Mouse (Mus musculus) midbrain, embryonic 15.5 days (tissue): Measurements from ENCODE around the gene Hadh. TPM values are rescaled to one million over a fixed set of nuclear protein-coding genes. Genes with fewer than 3 reads are reported as not detected.

Experiments used
- ATAC-seq: fragments of 200-750 bp; cut with Nextera tagmentation; replicated peaks from 2 replicates; pipeline ENCODE4 v1.8.0; 2017; ENCODE audit warnings: moderate TSS enrichment
- H3K27ac ChIP-seq: fragments of 300-500 bp; sonication (generic); 2 replicates; pipeline ENCODE4 v1.5.1; 2015; ENCODE audit warnings: mild to moderate bottlenecking, inconsistent platforms
- H3K27me3 ChIP-seq: fragments of 300-500 bp; sonication (generic); replicated peaks from 2 replicates; pipeline ENCODE4 v1.6.1; 2015; ENCODE audit warnings: inconsistent platforms
- H3K36me3 ChIP-seq: fragments of 300-500 bp; sonication (generic); replicated peaks from 2 replicates; pipeline ENCODE4 v1.6.1; 2015; ENCODE audit warnings: inconsistent platforms
- H3K4me1 ChIP-seq: fragments of 300-500 bp; sonication (generic); 2 replicates; pipeline ENCODE4 v1.6.1; 2015; ENCODE audit warnings: inconsistent platforms
- H3K4me2 ChIP-seq: fragments of 300-500 bp; sonication (generic); 2 replicates; pipeline ENCODE4 v1.6.1; 2015; ENCODE audit warnings: inconsistent platforms, mild to moderate bottlenecking, moderate library complexity
- H3K4me3 ChIP-seq: fragments of 300-500 bp; sonication (generic); 2 replicates; pipeline ENCODE4 v1.5.1; 2015; ENCODE audit warnings: mild to moderate bottlenecking, inconsistent platforms
- H3K9ac ChIP-seq: fragments of 300-500 bp; sonication (generic); 2 replicates; pipeline ENCODE4 v1.6.1; 2015; ENCODE audit warnings: mild to moderate bottlenecking, inconsistent platforms
- H3K9me3 ChIP-seq: fragments of 300-500 bp; sonication (generic); 2 replicates; pipeline ENCODE4 v1.6.1; 2016; ENCODE audit warnings: inconsistent platforms
- WGBS: fragments of 180-500 bp; shearing (Covaris S2); methylation state at CpG from one replicate; pipeline ENCODE4 v1.1.7; 2015; ENCODE audit warnings: mixed read lengths; 5-methylcytosine and 5-hydroxymethylcytosine counted together
- polyA plus RNA-seq: library from polyadenylated mRNA; unstranded; fragments of >200 nt; fragmentation: Nextera tagmentation; extraction: Ambion mirVana; gene quantifications from 2 replicates; pipeline ENCODE4 v1.2.1, GENCODE M21; 2015

The Hadh gene
- polyA plus RNA-seq, 1 experiment from 2014 or later = 20.8 TPM

DNA sequence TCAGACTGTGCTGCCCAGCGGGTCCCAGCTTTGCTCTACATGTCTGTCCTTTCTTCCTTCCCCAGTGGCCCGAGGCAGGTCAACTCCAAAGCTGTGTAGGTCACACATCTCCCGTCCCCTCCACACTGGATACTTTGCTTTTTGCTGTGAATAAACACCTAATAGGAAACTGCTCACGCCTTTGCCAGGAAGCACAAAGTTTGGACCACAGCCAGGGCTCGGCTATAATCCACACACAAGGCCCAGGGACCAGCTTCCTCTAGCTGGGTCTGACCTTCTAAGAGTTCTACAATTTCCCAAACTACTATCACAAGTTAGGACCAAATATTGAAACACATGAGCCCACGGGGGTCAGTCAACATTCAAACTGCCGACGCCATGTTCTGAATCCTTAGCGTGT, 27.2 kb upstream of the Hadh start:
- 83% methylated on average over 9 of the region's 9 CpGs for WGBS
- H3K27ac ChIP-seq = no peak overlapping the region
- H3K4me2 ChIP-seq = no peak overlapping the region
- H3K9me3 ChIP-seq = no peaks in the 10 kb centered on the region
- no peaks in the 10 kb centered on the region for H3K36me3 ChIP-seq
- H3K9ac ChIP-seq = no peak overlapping the region
- peaks cover 11% of the 10 kb centered on the region for H3K4me1 ChIP-seq
- no peaks in the 10 kb centered on the region; the same call in 1 of the 2 replicates for H3K27me3 ChIP-seq
- H3K4me3 ChIP-seq = no peak overlapping the region
- ATAC-seq = no peak

DNA sequence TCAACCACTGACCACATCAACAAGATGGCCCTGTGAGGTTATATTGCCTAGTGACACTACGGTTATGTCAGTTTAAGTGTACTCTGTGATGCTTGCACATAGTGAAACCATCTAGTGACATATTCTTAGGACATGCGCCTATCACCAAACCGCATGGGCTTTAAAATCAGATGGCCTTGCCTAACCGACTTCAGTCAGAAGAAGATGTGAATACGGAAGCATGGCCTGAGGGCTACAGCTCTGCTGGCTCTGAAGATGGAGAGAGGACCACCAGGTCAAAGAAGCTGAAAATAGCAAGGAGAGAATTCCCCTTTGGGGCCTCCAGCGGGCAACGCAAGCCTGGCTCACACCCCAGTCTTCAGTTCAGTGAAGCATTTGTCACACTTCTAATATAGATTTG, 25.0 kb upstream of the Hadh start:
- Histone ChIP-seq H3K36me3 (no peaks in the 10 kb centered on the region), H3K4me2 (no peak overlapping the region), H3K4me1 (peaks cover 7% of the 10 kb centered on the region), H3K9me3 (no peaks in the 10 kb centered on the region), H3K27ac (no peak overlapping the region), H3K27me3 (no peaks in the 10 kb centered on the region; the same call in 1 of the 2 replicates), H3K4me3 (no peak overlapping the region), H3K9ac (no peak overlapping the region)
- 90% methylated on average over 7 of the region's 7 CpGs for WGBS
- no peak for ATAC-seq

DNA sequence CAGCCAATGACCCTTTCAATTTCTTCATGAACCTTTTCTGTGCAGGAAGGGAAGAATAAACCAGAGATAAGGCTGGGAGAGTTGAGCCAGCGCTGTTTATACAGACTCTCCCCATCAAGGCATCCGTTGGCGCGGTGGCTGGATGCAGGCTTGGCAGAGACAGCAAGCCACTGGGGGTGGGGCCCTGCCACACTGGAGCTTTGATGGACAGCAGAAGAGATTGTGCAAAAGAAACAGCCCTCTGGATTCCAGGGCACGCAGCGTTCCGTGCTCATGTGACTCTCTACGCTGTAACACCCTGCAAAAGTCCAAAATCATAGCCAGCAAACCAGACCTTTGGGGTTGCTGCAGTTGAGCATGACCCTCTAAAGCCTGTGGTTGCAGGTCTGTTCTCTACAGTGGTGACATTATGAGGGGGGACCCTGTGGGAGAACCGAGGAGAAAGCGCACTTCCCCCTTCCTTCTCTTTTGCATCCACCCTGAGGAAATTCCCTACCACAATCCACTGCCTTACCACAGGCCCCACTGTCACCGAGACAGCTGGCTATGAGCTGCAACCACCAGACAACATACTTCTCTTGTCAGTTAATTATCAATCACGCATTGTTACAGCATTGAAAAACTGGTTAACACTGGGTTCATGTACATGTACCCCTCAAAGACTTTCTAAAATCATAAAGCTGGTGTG, 23.8 kb upstream of the Hadh start:
- H3K4me1 ChIP-seq = no peaks in the 10 kb centered on the region
- no peaks in the 10 kb centered on the region for H3K36me3 ChIP-seq
- 92% methylated on average over 12 of the region's 12 CpGs for WGBS
- no peak overlapping the region for H3K27ac ChIP-seq
- no peak for ATAC-seq
- H3K9me3 ChIP-seq = no peaks in the 10 kb centered on the region
- H3K4me3 ChIP-seq = no peak overlapping the region
- H3K9ac ChIP-seq = no peak overlapping the region
- H3K4me2 ChIP-seq = no peak overlapping the region
- H3K27me3 ChIP-seq = no peaks in the 10 kb centered on the region

DNA sequence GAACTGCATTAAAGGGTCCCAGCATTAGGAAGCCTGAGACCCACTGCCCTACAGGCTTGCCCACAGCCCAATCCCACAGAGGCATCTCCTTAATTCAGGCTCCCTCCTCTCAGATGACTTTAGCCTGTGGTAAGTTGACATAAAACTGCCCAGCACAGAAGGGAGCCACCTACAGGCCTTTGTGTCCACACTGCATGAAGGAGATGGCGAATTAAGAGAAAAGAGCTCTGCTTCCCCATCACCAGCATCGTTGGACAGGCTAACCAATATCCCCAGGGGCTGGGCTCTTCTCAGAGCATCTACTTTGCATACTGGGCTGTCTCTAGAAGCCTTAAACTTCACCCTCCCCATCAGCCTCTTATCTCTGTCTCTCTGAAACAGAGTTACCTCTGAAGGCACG, 22.6 kb upstream of the Hadh start:
- H3K9me3 ChIP-seq = no peaks in the 10 kb centered on the region
- WGBS = 47% methylated on average over 3 of the region's 3 CpGs
- no peaks in the 10 kb centered on the region for H3K27me3 ChIP-seq
- H3K27ac ChIP-seq = no peak overlapping the region
- no peak overlapping the region for H3K9ac ChIP-seq
- H3K4me1 ChIP-seq = no peaks in the 10 kb centered on the region
- H3K36me3 ChIP-seq = no peaks in the 10 kb centered on the region
- ATAC-seq = no peak
- H3K4me2 ChIP-seq = no peak overlapping the region
- H3K4me3 ChIP-seq = no peak overlapping the region

DNA sequence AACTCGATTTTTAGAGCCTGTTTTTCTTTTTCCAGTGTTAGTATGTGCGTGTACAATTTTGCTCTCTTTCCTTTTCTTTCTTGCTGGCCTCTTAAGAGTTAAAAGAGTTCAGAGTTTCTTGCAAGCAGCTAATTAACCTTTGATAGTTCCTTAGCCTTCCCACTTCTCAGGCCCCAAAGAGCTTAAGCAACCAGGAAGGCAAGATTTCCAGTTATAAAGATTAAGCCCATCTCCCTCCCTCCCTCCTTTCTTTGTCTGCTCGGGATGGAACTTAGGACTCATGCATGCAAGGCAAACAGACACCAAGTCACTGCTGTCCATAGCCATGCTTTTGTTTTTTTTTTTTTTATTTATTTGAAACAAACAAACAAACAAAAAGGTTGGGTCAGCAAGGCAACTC, 21.1 kb upstream of the Hadh start:
- H3K27me3 ChIP-seq = no peaks in the 10 kb centered on the region
- H3K4me2 ChIP-seq = no peak overlapping the region
- H3K4me3 ChIP-seq = no peak overlapping the region
- H3K36me3 ChIP-seq = no peaks in the 10 kb centered on the region
- WGBS = 65% methylated on average over 3 of the region's 3 CpGs
- no peak overlapping the region for H3K9ac ChIP-seq
- H3K9me3 ChIP-seq = no peaks in the 10 kb centered on the region
- no peaks in the 10 kb centered on the region for H3K4me1 ChIP-seq
- no peak overlapping the region for H3K27ac ChIP-seq
- ATAC-seq = no peak

DNA sequence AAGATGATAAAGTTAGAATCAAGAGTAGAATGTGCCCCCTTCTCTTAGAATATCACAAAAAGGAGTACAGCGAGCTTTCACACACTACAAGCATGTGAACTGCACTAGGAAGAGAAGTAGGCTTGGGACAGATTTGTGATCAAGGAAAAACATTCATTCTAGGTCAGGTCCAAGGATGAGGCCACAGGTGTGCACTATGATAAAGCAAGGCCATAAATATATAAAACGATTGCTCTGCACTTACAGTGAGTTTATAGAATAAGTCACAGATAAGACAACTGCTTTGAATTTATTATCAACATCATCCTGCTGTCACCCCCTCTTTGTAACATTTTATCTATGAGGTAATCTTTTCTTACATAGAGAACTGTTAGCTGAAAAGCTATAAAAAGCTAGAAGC, 20.4 kb upstream of the Hadh start:
- 99% methylated on average over 2 of the region's 2 CpGs for WGBS
- H3K4me2 ChIP-seq = no peak overlapping the region
- H3K4me3 ChIP-seq = no peak overlapping the region
- ATAC-seq = no peak
- H3K9ac ChIP-seq = no peak overlapping the region
- no peak overlapping the region for H3K27ac ChIP-seq
- H3K27me3 ChIP-seq = no peaks in the 10 kb centered on the region
- H3K9me3 ChIP-seq = no peaks in the 10 kb centered on the region
- no peaks in the 10 kb centered on the region for H3K4me1 ChIP-seq
- H3K36me3 ChIP-seq = no peaks in the 10 kb centered on the region

DNA sequence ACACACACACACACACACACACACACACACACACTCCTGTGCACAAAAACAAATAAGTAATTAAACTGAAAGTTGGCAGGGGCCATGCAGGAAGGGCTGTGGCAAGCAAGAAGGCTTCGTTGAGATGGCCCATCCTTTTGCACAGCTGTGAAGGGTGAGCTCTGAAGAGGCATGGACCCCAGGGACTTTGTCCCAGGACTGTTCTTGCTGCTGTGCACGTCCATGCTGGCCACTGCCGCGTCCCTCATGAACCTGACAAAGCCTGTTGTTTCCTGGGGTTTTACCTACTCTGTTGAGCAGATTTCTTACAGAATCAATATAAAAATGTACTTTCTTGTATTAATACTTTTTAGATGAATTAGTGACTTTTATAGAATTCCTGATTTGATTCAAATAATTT, 20.0 kb upstream of the Hadh start:
- no peaks in the 10 kb centered on the region for H3K9me3 ChIP-seq
- WGBS = 91% methylated on average over 4 of the region's 4 CpGs
- H3K4me2 ChIP-seq = no peak overlapping the region
- ATAC-seq = no peak
- H3K9ac ChIP-seq = no peak overlapping the region
- H3K4me1 ChIP-seq = no peaks in the 10 kb centered on the region
- H3K27me3 ChIP-seq = no peaks in the 10 kb centered on the region
- H3K4me3 ChIP-seq = no peak overlapping the region
- H3K36me3 ChIP-seq = no peaks in the 10 kb centered on the region
- no peak overlapping the region for H3K27ac ChIP-seq

DNA sequence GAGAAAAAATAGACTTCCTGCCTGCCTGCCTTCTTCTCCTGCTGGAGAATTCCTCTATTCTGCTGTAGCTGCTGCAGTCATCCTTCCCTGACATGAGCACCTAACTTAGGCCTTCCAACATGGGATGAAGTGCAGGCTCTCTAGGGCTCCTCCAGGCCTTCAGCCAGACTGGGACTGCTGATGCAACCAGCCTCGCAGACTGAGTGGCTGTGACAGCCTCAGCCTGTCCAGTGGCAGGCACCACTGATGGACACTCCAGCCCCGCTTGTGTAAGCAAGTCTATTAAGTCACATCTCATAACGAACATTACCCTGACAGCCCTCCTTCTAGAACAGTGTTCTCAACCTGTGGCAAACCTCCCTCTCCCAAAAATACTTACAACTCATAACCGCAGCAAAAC, 2.2 kb upstream of the Hadh start:
- Histone ChIP-seq H3K9ac (no peak overlapping the region), H3K4me2 (no peak overlapping the region), H3K27me3 (no peaks in the 10 kb centered on the region), H3K27ac (no peak overlapping the region), H3K36me3 (no peaks in the 10 kb centered on the region), H3K4me3 (no peak overlapping the region), H3K9me3 (no peaks in the 10 kb centered on the region), H3K4me1 (peaks cover 12% of the 10 kb centered on the region)
- WGBS = 87% methylated on average over 4 of the region's 4 CpGs
- ATAC-seq = no peak

DNA sequence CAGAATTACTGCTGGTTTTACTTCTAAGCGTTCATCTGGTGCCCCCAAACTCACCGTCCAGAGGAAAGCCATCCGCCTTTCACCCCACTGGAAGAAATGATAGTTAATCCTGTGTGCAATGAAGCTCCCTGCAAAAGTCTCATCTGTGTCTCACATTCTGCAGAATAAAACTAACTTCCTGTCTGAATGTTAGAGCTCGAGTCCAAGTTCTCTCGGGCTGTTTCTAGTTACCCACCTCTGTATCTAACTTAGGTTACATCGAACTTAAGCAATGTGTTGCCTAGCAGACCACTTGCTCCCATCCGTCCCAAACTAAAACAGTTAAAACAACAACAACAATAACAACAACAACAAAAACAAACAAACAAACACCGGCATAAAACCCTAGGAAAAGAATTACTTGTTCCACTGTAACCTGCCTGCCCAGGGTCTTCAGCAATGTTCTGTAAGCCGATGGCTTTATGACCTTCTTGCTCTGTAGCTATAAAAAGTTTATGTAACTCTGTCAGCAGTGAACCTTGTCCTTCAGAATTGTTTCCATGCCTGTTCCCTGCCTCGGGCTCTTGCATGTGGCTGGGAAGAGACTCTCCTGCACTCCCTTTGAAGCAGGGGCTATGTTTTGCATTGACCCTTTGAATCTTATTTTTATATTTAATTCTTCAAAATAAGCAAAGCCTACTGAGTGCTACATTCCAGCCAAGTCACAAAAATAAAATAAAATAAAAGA, 636 bp upstream of the Hadh start:
- 64% methylated on average over 10 of the region's 10 CpGs for whole genome bisulfite sequencing
- ATAC-seq = 0 out of 2 replicates have a peak, but pooled peaks have one; percentile 5

DNA sequence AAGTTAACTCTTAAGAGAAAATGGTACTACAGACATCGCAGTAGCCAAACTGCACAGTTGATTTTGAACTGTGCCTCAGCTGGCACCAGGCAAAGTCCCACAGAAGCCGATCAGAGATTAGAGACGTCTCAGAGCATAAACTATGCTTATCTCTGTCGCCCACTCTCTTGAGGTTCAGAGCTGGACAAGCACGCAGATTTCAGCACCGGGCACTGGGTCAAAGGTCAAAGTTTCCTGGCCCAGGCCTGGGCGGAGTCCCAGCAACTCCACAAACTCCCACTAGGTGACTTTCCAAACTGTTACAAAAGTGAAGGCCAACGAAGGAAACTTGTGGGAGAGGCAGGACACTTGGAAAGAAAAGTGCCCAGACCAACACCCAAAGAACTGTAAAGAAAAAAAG, 744 bp downstream of the Hadh start:
- H3K27ac ChIP-seq = no peak overlapping the region
- peak overlapping the region; percentile 89 for H3K4me2 ChIP-seq
- WGBS = 4% methylated on average over 8 of the region's 8 CpGs
- H3K4me1 ChIP-seq = peaks cover 12% of the 10 kb centered on the region
- H3K36me3 ChIP-seq = no peaks in the 10 kb centered on the region
- H3K4me3 ChIP-seq = peak overlapping the region; percentile 57
- no peak overlapping the region for H3K9ac ChIP-seq
- 0 out of 2 replicates have a peak, but pooled peaks have one; percentile 28 for ATAC-seq
- H3K27me3 ChIP-seq = no peaks in the 10 kb centered on the region
- H3K9me3 ChIP-seq = no peaks in the 10 kb centered on the region

More for the DNA sequence above, 636 bp upstream of the Hadh start:
- Histone ChIP-seq H3K4me2 (peak overlapping the region; percentile 89), H3K9me3 (no peaks in the 10 kb centered on the region), H3K27me3 (no peaks in the 10 kb centered on the region), H3K27ac (no peak overlapping the region), H3K36me3 (no peaks in the 10 kb centered on the region), H3K4me3 (peak overlapping the region; percentile 57), H3K4me1 (peaks cover 12% of the 10 kb centered on the region), H3K9ac (peak overlapping the region; percentile 40; the same call in 1 of the 2 replicates)

DNA sequence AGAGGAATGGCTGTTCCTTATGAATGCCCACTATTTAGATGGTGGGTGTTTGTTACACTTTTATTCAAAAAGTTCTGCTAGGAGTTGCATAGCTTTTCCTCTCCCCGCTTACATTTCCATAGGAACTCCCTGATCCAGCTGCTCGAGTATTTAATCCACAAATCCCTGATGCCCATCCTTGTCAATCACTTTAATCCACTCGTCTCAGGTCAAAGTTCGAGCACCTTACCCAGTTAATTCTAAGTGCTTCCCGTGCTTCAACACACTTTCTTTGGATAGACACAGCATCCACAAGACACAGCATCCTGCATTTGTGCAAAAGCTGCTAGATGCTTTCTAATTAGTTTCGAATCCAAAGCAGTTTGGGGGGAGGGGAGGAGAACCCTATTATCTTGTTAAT, 1.5 kb downstream of the Hadh start:
- H3K9ac ChIP-seq = no peak overlapping the region
- no peaks in the 10 kb centered on the region for H3K27me3 ChIP-seq
- H3K27ac ChIP-seq = no peak overlapping the region
- ATAC-seq = no peak
- H3K4me3 ChIP-seq = no peak overlapping the region
- H3K36me3 ChIP-seq = no peaks in the 10 kb centered on the region
- H3K9me3 ChIP-seq = no peaks in the 10 kb centered on the region
- H3K4me1 ChIP-seq = peaks cover 12% of the 10 kb centered on the region
- 13% methylated on average over 6 of the region's 6 CpGs for WGBS
- no peak overlapping the region for H3K4me2 ChIP-seq

DNA sequence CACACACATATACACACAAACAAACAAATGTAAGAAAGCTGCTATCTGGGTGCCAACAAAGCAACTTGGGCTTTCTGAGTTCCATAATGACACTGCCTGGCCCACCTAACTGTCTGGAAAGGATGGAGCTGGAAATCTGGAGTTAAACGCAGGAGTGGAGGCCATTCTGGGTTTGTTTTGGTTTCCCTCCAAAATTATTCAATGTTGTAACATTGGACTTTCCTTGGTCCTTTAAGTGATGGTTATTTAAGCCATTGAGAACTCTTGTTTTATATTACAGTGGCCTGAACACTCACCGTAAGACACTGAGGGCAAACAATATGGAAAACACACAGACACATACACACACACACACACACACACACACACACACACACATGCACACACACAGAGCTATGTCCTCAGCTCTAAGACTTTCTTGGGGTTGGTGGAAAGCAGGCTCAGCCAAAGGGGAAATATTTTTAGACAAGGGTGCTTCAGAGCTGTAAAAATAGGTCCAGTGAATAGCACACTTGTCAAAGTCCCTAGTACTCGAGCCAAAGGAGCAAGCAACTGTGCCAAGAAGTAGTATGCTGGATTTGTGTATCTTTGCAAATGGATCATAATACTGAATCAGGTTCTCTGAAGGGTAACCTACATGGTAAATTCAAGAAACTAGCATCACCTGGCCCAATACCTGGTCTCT, 5.4 kb downstream of the Hadh start:
- 87% methylated on average over 3 of the region's 3 CpGs for WGBS
- Histone ChIP-seq H3K4me2 (no peak overlapping the region), H3K27ac (no peak overlapping the region), H3K27me3 (no peaks in the 10 kb centered on the region), H3K9me3 (no peaks in the 10 kb centered on the region), H3K4me3 (no peak overlapping the region), H3K9ac (no peak overlapping the region), H3K4me1 (peaks cover 6% of the 10 kb centered on the region), H3K36me3 (no peaks in the 10 kb centered on the region)
- ATAC-seq = no peak
